Mouse (Mus musculus): ENCODE results near the gene Unc13d. TPM values are rescaled to one million over a fixed set of nuclear protein-coding genes. Genes with fewer than 3 reads are reported as not detected.

Unc13d gene
- total RNA-seq, 2 experiments from 2014 or later = 13.6 to 15.5 TPM

- no peak for ATAC-seq (replicated peaks; ENCODE audit: poor library complexity)
These were observed 1.8 kb upstream of the Unc13d start for GRCm38 (mm10) chr11:116079511-116079910.

- no peak for ATAC-seq (replicated peaks; ENCODE audit: poor library complexity)
These were observed 1.0 kb upstream of the Unc13d start for GRCm38 (mm10) chr11:116078676-116079320.

- ATAC-seq (replicated peaks; ENCODE audit: poor library complexity) = peak; percentile 47
These were observed 460 bp upstream of the Unc13d start for GRCm38 (mm10) chr11:116078221-116078620.

GRCm38 (mm10) chr11:116076836-116077235, 925 bp downstream of the Unc13d start:
- peak; percentile 45 for ATAC-seq (replicated peaks; ENCODE audit: poor library complexity)

- no peak for ATAC-seq (replicated peaks; ENCODE audit: poor library complexity)
These were observed 1.6 kb downstream of the Unc13d start for GRCm38 (mm10) chr11:116076266-116076540.

GRCm38 (mm10) chr11:116075539-116076265, 2.1 kb downstream of the Unc13d start:
- ATAC-seq (replicated peaks; ENCODE audit: poor library complexity) = peak; percentile 37

- no peak for ATAC-seq (replicated peaks; ENCODE audit: poor library complexity)
These were observed 3.2 kb downstream of the Unc13d start for GRCm38 (mm10) chr11:116074436-116074991.

GRCm38 (mm10) chr11:116072608-116073007, 5.2 kb downstream of the Unc13d start:
- ATAC-seq (replicated peaks; ENCODE audit: poor library complexity) = no peak

- peak; percentile 54 for ATAC-seq (replicated peaks; ENCODE audit: poor library complexity)
These were observed 6.3 kb downstream of the Unc13d start for GRCm38 (mm10) chr11:116071510-116071909.

GRCm38 (mm10) chr11:116065345-116065744, 12.4 kb downstream of the Unc13d start:
- no peak for ATAC-seq (replicated peaks; ENCODE audit: poor library complexity)

GRCm38 (mm10) chr11:116064187-116064867, 13.4 kb downstream of the Unc13d start:
- no peak for ATAC-seq (replicated peaks; ENCODE audit: poor library complexity)

GRCm38 (mm10) chr11:116063562-116063961, 14.2 kb downstream of the Unc13d start:
- ATAC-seq (replicated peaks; ENCODE audit: poor library complexity) = no peak

GRCm38 (mm10) chr11:116062521-116062920, 15.2 kb downstream of the Unc13d start:
- ATAC-seq (replicated peaks; ENCODE audit: poor library complexity) = no peak

GRCm38 (mm10) chr11:116061641-116062415, 15.9 kb downstream of the Unc13d start:
- ATAC-seq (replicated peaks; ENCODE audit: poor library complexity) = no peak

- ATAC-seq (replicated peaks; ENCODE audit: poor library complexity) = no peak
These were observed 17.2 kb downstream of the Unc13d start for GRCm38 (mm10) chr11:116060596-116060995.

GRCm38 (mm10) chr11:116059691-116060025, 18.1 kb downstream of the Unc13d start:
- no peak for ATAC-seq (replicated peaks; ENCODE audit: poor library complexity)

- ATAC-seq (replicated peaks; ENCODE audit: poor library complexity) = no peak
These were observed 18.7 kb downstream of the Unc13d start for GRCm38 (mm10) chr11:116058868-116059690.

GRCm38 (mm10) chr11:116058022-116058614, 19.6 kb downstream of the Unc13d start:
- ATAC-seq (replicated peaks; ENCODE audit: poor library complexity) = no peak

- ATAC-seq (replicated peaks; ENCODE audit: poor library complexity) = peak; percentile 71
These were observed 20.4 kb downstream of the Unc13d start for GRCm38 (mm10) chr11:116057237-116057881.

Data from megakaryocyte progenitor cell, adult 5-6 weeks (primary cell).